Mouse (Mus musculus): ENCODE data around the gene Txnrd1.

The Txnrd1 gene

GRCm38 (mm10) chr10:82923547-82923946, 89.8 kb downstream of the Txnrd1 start:
- DNase-seq: no peak

DNA sequence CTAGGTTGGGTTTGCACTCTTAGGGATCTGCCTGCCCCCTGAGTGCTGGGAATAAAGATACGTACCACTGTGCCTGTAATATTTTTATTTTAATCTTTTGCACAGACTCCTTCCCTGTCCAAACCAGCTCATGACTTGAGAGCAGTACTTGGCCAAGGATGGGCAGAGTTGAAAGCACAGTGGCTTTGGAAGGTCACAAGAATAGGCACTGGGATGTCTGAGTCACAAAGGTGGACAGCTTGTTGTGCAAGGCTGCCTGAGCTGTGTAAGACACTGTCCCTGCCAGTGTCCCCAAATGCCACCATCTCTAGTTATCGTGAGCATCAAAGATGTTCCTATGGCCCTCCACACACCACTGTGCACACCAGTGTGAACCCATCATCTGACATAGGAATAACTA, 91.0 kb downstream of the Txnrd1 start:
- no peak for DNase-seq

- DNase-seq: no peak
These were observed 91.9 kb downstream of the Txnrd1 start for GRCm38 (mm10) chr10:82925624-82926023.

GRCm38 (mm10) chr10:82935018-82935633, 101.4 kb downstream of the Txnrd1 start:
- DNase-seq: no peak

- no peak for DNase-seq
These were observed 102.0 kb downstream of the Txnrd1 start for GRCm38 (mm10) chr10:82935774-82936173.
